Mouse (Mus musculus) lung, adult 2 months (tissue): Measurements from ENCODE around the gene Ttc30a2. TPM values are rescaled to one million over a fixed set of nuclear protein-coding genes. Genes with fewer than 3 reads are reported as not detected.
"Not testable (repeated sequence)": the region's sequence is repeated elsewhere in the genome, so short reads cannot be mapped to it uniquely, and the experiment has no call there.

Experiments
- DNase-seq: peaks from one replicate; pipeline ENCODE4 v3.0.0; 2022
- H3K4me1 ChIP-seq: fragments of 200-500 bp; 2 replicates; pipeline ENCODE4 v1.6.1; 2011; ENCODE audit warnings: low read length; ENCODE audit not compliant: control insufficient read depth, insufficient read depth
- H3K4me3 ChIP-seq: fragments of 200-500 bp; replicated peaks from 2 replicates; pipeline ENCODE3; 2011; ENCODE audit warnings: low read depth, mild to moderate bottlenecking, control low read depth, low read length; ENCODE audit errors: extremely low read depth
- CTCF ChIP-seq: fragments of 200-500 bp; IDR thresholded peaks from 2 replicates; pipeline ENCODE4 v1.5.1; 2011; ENCODE audit warnings: mild to moderate bottlenecking, low read length, control low read depth; ENCODE audit not compliant: insufficient read depth
- POLR2A ChIP-seq: fragments of 200-500 bp; IDR thresholded peaks from 2 replicates; pipeline ENCODE4 v1.6.1; 2011; ENCODE audit warnings: low read depth, mild to moderate bottlenecking, control low read depth, low read length, borderline replicate concordance; ENCODE audit errors: extremely low read depth
- whole genome bisulfite sequencing: fragments of 180-500 bp; shearing (Covaris S2); methylation state at CpG from one replicate; pipeline ENCODE4 v1.1.7; 2018; 5-methylcytosine and 5-hydroxymethylcytosine counted together
- polyA plus RNA-seq: library from polyadenylated mRNA; depleted of rRNA; stranded (reverse); fragments of >200 nt; gene quantifications from 2 replicates; pipeline ENCODE4 v1.2.3, GENCODE M21; 2012

Gene Ttc30a2
- polyA plus RNA-seq, 1 experiment, result 0.60 TPM

DNA sequence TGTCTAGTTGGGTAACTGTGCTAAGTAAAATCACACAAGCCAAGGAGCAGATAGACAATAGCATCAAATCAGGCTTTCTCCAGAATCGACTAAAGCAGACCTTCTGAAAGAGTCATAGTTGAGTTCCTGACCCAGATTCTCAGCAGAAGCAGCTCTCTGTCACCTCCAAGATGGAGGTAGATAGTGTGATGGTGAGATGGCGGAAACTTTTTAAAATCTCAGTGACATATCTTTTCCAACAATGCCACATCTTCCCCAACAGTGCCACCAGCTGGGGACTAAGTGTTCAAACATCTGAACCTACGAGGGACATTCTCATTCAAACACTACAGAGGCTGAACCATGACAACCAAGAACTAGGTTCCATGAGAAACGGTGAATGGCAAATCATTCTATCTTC lies 4.7 kb upstream of the Ttc30a2 start:
- DNase-seq, result no peak
- WGBS, result 97% methylated on average over 4 of the region's 4 CpGs
- TF ChIP-seq POLR2A (no peak), CTCF (no peak)
- no peak overlapping the region for H3K4me3 ChIP-seq
- no peaks in the 10 kb centered on the region for H3K4me1 ChIP-seq

DNA sequence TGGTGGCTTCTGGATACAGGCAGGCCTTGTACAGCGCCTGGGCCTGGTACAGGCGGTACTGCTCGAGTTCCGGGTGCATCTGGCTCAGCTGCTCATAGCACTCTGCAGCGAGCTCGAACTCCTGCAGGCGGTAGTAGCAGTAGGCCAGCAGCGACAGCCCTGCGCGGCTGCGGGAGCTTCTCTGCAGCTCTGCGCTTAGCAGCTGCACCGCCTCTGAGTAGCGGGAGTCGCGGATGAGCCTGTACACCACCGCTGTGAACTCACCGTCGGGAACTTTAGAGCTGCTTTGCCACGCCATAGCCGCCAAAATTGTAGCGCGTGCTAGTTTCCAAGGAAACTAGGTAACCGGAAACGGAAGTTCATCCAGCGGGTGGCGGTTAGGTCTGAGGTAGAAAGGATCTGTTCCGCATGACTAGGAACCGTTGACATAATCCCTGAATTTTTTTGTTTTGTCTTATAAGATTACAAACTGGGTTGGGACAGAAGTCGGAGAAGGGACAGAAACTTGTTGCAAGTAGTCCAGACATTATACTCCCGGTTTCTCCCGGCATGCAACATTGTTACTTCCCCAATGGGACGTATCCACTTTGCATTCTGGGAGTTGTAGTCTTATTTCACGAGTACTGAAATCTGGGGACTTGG lies 3.6 kb upstream of the Ttc30a2 start, which contains the start of gene Ttc30a1:
Ttc30a1 (minus strand) TSS at position 528 of the 642 bp plus-strand sequence.
- H3K4me3 ChIP-seq, result peak within 1 kb of the TSS; percentile 91
- WGBS, result 3% methylated on average over 34 of the region's 34 CpGs
- H3K4me1 ChIP-seq, result not testable (repeated sequence)
- peak; percentile 76 for DNase-seq

DNA sequence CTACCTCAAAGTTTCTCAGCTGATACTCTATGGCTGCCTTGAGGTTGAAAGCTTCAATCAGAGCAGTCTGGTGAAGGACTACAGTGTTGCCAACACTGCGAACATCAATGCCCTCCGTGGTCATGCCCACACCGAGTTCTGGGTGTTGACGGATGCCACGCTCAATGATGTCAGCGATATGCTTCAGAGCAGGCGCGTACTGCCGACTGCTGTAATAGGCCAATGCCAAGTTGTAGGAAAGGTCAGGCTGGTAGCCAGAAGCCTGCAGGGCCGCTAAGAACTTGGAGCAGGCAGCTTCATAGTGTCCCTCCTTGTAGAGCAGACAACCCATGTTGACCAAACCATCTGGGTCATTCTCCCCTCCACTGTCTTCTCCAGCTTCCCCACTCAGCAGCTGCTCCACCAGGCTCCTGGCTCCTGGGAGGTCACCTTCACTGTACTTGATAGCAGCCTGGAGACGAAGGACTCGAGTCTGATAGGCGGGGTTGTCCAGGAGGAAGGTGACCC lies 3.0 kb upstream of the Ttc30a2 start:
- not testable (repeated sequence) for H3K4me3 ChIP-seq, H3K4me1 ChIP-seq, DNase-seq
- 96% methylated on average over 13 of the region's 13 CpGs for WGBS

DNA sequence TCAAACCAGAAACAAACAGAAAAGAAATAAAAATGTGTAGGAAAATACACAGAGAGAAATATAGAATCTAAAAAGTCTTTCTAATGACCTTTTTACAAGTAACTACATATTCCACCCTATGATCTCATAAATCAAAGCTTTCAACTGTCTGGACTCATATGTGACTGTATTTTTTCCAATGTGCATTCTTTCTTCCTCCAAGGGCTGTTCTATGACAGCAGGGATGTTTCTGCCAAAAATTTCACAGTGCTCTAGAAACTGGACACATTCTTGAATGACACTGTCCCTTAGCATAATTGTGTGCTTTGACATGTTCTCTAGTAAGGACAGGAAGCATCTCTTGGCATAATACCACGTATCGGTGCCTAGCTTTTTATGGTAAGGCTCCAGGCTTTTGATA lies 1.9 kb downstream of the Ttc30a2 start:
- not testable (repeated sequence) for DNase-seq, H3K4me1 ChIP-seq, H3K4me3 ChIP-seq
- 52% methylated on average over 2 of the region's 2 CpGs for WGBS

DNA sequence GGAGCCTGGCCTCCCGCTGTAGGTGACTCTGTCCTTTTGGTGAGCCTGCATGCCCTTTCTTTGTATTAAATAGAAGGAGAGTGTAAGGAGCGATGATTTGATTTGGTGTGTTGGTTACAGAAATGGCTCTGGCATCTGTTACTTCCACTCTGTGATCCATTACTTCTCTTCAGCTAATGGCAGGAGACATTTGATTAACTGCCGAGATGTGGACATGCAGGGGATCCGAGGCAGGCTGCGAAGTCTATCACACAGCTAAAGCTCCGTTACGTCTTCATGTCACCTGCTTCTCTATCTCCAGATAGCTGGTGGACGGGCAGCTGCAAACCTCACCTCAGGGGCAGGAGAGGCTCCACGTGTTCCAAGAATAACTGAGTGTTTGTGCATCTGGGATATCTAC lies 3.8 kb downstream of the Ttc30a2 start:
- H3K4me1 ChIP-seq, result no peaks in the 10 kb centered on the region
- no peak overlapping the region for H3K4me3 ChIP-seq
- TF ChIP-seq CTCF (no peak), POLR2A (no peak)
- 85% methylated on average over 9 of the region's 9 CpGs for WGBS
- DNase-seq, result no peak

DNA sequence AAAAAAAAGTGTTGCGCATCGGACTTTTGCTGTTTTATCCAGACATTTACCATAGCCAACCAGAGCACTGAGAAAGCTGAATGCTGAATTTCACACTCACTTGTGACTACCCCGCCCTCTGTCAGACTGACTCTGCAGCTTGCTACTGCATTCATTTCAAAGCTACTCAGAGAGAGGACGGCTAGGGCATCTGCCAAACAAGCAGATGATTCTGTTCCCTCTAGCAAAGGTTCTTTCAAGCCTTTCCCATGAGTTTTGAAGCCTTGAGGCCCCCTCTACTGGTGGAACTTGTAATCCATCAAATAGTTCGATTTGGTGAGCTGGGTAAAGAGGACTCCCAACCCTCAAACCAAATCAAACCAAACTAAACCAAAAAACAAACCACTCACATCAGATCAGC lies 13.0 kb downstream of the Ttc30a2 start:
- H3K4me3 ChIP-seq, result peak overlapping the region; percentile 18
- 17% methylated on average over 5 of the region's 5 CpGs for WGBS

DNA sequence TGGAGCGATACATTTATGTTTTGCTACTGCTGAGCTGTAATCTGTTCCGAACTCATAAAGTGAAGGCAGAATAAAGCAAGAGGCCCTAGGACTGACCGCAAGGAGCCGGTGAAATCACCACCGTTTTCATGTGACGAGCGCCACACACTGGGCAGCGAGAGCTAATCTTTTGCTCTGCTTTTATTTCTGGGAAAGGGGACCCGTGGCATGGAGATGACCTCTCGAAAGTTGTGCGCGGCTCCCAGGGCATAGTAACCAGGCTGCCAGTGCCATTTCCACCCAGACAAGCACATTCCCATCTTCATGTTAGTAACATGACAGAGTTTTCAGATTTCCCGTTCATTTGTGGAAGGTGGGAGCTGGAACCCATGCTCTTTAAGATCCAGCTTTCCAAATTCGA lies 13.5 kb downstream of the Ttc30a2 start:
- no peak overlapping the region for H3K4me3 ChIP-seq
- TF ChIP-seq POLR2A (no peak), CTCF (peak; percentile 66)
- peak; percentile 59 for DNase-seq
- H3K4me1 ChIP-seq, result 0 out of 2 replicates have a peak, but pooled peaks cover 4% of the 10 kb centered on the region
- WGBS, result 9% methylated on average over 14 of the region's 14 CpGs

More for the DNA sequence above, 13.0 kb downstream of the Ttc30a2 start:
- H3K4me1 ChIP-seq, result 0 out of 2 replicates have a peak, but pooled peaks cover 2% of the 10 kb centered on the region
- DNase-seq, result peak; percentile 40
- no peak for TF ChIP-seq POLR2A
- peak; percentile 22; the same call in 1 of the 2 replicates for TF ChIP-seq CTCF

DNA sequence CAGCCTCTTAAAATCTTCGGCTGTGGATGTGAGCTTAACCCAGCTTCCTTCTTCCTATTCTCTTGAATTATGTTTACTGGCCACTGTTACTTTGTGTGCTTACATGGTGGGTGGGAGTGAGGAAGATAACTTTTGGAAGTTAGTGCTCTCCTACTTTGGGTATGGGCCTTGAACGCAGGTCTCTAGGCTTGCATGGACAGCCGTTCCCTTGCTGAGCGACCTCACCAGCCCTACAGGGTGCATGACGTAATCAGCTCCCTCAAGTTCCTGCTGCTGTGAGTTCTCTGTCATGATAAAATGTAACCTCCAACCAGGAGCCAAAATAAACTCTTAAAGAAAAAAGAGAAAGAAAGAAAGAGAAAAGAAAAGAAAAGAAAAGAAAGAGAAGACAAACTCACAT lies 13.9 kb downstream of the Ttc30a2 start:
- TF ChIP-seq POLR2A, result no peak
- no peak for TF ChIP-seq CTCF
- DNase-seq, result no peak
- H3K4me3 ChIP-seq, result no peak overlapping the region
- whole genome bisulfite sequencing, result 54% methylated on average over 5 of the region's 5 CpGs
- 0 out of 2 replicates have a peak, but pooled peaks cover 4% of the 10 kb centered on the region for H3K4me1 ChIP-seq

DNA sequence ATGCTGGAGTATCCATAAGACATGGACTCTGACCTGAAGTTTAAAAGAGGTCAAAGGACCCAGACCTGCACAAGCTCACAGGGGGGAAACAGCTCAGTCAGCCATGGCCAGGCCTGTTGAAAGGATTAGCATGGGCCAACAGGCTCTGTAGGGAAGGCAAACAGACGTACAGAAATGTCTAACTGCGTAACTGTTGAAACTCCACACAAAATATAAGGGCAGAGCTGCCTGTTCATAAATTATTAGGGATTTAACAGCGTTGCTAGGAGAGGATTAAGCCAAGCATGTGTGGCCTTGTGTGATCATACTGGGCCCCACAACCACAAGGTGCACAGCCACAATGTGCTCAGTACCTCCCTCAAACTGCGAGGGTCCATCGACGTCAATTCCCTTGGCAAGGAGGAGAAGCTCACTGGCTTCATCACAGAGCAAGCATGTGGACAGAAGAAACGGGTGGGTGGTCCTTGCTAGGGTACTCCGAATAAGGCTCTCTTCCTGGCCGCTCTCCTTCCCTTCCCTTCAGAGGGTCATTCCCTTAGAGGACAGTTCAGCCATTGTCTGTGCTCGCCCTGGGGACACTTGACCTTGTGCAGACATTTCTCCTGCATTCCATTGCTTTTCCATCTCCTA lies 14.6 kb downstream of the Ttc30a2 start:
- no peak for DNase-seq
- 86% methylated on average over 10 of the region's 10 CpGs for WGBS
- Histone ChIP-seq H3K4me3 (no peak overlapping the region), H3K4me1 (0 out of 2 replicates have a peak, but pooled peaks cover 4% of the 10 kb centered on the region)
- TF ChIP-seq CTCF, result no peak
- TF ChIP-seq POLR2A, result no peak
